Mouse (Mus musculus) embryo, embryonic 10 days (tissue): ENCODE results near the gene Myh9.

ENCODE experiments used
- DNase-seq: peaks from one replicate; pipeline ENCODE4 v3.0.0-alpha.2; 2015; ENCODE audit warnings: low spot score

The Myh9 gene

GRCm38 (mm10) chr15:77807264-77807585, 34.8 kb downstream of the Myh9 start:
- no peak for DNase-seq

DNA sequence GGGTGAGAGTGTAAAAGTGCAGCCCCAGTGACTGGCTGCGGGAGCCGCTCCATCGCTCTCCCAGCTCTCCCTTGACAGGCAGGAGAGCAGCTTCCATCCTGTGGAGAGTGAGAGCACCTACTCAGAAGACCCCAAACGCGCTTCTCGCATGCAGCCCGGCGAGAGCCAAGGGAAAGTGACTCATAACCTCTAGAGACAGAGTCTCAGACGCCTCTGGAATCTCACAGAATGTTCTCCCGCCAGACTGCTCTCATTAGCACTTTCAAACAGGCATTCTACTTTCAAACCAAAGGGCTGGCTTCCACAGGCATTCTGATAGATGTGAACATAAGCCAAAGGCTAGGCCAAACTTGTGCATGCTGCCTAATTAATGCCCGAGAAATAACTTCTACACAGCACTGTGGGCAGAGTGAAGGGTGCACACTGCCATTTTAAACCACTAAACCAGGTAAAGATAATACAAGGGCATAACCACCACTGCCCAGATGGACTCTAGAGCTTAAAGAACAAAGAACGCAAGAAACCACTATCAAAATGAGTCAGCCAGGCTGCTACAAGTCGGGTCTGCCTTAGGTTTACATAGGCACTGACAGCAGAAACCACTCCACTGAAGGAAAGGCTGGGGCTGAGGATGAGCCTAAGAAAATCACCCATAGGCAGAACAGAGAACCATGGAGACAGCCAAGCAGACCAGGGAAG, 35.3 kb downstream of the Myh9 start:
- DNase-seq: no peak

- no peak for DNase-seq
These were observed 36.3 kb downstream of the Myh9 start for GRCm38 (mm10) chr15:77805657-77806056.

- no peak for DNase-seq
These were observed 37.0 kb downstream of the Myh9 start for GRCm38 (mm10) chr15:77804949-77805348.

DNA sequence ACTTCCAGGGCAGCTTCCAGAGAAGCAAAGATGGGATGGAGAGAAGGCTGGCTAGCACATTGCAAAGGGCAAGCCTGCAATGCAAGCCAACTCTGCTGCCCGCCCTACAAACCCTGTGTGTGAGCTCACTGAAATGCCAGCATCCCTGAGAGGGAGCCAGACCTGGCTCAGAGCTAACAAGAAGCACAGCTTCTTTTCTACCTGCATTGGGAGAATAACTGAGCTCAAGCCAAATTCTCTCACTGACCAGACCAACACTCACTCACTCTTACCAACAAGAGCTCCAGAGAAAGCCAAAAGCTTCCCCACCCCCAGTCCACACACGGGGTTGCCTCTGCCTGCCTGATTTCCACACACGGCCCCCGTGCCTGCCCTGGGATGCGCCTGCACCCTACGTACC, 37.5 kb downstream of the Myh9 start:
- DNase-seq: no peak

GRCm38 (mm10) chr15:77803747-77804146, 38.2 kb downstream of the Myh9 start:
- DNase-seq: peak; percentile 31

DNA sequence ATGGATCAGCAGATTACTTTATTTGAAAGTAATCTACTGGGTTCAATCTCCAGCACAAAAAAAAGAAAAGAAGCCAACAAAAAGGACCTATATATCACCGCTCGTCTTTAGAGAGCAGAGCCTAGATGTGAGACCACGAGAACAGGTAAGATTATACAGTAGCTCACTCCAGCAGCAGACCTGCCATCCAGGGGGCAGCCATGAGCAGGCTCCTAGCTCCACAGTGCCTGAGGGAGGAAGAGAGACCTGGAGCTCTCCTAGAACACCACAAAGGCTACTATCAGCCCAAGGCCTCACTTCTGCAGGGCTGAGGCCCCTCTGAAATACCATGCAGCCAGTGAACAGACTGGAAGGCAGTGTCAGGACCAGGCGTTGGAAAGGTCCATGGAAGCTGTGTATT, 39.0 kb downstream of the Myh9 start:
- DNase-seq: no peak

DNA sequence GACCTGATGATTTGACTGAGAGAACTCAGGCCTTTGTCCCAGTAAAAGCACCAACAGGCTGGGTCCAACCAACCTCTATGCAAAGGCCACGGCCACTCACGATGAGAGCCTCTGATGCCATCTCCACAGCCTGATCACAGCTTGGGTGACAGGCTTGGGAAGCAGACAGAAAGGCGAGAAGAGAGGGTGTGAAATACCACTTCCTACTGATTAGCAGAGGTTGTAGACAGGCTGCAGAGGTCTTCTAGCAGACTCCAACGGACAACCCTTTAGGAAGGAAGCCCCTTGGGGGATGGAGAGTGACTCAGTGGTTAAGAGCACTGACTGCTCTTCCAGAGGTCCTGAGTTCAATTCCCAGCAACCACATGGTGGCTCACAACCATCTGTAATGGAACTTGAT, 40.8 kb downstream of the Myh9 start:
- no peak for DNase-seq

DNA sequence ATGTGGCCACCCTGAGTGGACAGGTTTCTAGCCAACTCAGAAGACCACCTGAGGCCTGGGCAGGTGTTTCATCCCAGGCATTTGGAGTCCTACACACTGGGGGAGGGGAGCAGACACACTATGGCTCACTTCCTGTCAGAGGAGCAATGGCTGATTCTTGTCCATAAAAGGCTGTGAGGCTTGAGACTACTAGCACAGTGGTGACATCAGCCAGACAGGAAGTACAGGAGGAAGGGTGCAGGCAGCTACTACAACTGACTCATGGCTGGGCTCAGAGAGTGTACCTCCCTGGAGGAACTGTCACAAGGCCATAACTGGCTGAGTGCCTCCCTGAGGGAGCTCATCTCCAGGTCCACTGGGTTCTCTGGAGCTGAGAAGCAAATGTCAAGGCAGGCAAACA, 41.5 kb downstream of the Myh9 start:
- peak; percentile 55 for DNase-seq

DNA sequence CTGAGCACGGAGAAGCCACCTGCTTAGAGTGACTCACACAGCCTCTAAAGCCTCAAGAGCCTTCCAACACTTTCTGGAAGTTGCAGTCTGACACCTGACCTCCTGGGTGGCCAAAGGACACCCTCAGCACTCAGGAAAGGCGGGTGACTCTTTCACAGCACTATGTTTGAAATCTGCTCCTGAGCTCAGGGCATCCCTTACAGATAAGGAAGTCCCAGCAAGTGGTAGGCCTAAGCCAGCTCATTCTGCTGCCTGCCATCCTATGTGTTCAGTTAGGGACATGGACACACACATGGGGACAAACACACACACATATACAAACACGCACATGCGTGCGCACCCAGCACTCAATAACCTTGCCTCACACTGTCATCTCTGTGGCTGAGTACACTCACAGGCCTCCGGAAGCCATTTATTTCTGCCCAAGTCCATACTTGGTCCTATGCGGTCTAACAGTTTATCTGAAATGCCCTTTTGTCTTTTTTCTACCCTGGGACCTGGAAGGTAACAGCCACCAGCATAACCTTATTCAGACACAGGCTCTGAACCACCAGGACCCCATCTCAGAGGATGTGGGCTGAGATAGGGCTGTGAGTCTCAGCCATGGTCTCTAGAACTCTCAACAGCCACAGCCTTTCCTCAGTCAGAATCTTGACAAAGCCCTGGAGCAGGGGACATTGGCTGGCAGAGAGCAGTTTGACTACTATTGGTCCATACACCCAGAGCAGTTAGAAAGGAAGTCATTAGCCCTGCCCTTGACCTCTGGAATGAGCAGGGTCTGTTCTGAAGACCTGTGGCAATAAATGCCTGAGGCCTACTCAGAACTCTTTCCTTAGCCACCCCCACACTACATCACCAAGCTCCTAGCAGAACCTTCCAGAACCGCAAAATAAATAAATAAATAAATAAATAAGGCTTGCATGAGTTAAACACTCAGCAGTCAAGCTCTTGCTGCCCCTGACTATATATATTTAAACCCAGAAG, 42.2 kb downstream of the Myh9 start:
- peak; percentile 29 for DNase-seq

- peak; percentile 74 for DNase-seq
These were observed 43.1 kb downstream of the Myh9 start for GRCm38 (mm10) chr15:77798664-77799490.

DNA sequence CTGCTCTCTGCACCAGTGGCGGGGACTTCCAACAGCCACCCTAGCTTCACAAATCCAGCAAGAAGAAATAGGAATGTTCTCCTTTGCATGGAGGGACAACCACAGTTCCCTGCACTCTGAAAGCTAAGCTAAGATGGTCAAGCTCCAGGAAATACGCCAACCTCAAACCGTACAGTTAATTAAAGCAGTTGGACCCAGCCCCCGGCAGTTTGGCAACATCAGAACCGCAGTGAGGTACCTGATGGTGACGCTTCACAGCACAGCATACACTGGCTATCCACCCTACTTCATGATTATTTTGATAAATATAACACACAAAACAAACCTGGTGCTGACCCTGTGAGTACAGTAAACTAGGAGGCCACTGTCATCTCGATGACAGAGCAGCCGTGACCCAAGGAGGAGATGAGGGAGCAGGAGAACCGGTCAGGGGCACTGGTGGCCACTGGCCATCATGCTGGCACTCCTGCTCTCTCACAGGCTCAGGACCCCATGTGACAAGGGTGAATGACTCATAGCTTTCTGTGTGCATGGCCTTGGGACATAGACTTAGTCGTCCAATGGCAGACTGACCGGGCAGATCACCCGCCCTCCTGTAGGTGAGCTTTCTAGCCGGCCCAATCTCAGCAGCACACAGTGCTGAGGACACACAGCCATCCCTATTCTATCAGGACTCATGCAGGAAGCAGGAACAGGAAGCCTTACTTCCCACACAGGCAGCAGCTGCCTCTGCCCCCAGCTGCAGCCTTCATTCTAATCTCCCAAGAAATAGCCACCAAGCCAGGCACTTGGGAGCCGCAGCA, 44.2 kb downstream of the Myh9 start:
- peak; percentile 29 for DNase-seq

DNA sequence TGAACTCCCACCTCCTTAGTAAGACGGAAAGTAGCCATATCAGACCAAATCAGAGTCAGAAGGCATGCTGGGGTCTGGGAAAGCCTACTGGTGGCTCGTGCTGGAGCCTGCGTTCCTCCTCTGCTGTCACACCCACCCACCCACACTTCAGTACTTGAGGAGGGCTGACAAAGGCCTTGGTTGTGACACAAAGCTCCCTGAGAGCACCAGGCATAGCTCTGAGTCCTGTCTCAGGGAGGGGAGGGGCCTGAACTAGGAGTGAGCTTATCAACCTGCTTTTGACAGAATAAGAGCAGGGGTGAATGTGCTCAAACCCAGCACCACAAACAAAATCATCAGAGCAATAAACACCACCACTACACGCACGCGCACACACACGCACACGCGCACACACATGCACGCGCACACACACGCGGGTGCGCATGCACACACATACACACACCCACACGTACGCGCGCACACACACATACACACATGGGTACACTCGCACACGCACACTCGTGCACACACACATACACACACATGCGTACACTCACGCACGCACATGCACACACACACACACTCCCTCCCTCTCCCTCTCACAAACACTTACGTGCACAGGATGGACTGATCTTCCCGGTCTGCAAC, 45.5 kb downstream of the Myh9 start:
- DNase-seq: no peak

GRCm38 (mm10) chr15:77794908-77795356, 47.0 kb downstream of the Myh9 start:
- DNase-seq: no peak

DNA sequence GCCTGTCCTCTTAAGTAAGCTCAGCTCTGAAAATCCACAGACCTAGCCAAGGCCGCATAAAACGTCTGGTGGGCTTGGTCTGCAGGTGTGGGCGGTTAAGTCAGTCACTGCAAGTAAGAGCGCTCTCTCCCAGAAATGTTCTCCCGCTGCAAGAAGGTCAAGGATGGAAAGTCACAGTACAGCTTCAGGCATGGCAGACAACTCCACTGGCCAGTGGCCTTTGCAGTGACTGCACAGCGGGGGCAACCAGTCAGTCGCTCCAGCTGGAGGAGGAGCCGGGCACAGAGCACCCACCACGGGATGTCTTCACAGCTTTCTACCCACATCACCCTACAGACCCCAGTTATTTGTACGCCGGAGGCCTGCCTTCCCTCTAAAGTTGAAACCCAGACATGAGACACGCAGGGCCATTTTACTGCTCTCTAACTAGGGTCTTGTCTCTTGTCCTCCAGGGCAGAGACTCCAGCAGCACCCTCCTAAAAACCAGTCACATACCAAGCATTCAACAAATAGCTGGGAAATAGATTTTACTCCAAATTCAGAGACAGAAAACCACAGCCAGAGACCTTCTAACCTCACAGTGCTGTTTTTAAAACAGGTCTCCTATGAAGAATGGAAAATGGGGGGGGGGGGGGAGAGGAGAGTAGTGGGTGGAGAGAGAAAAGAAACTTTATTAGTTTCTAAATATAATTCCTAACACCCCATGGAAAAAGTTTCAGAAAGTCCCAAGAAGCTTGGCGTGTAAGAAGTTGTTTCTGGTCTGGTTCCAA, 47.7 kb downstream of the Myh9 start:
- DNase-seq: no peak

GRCm38 (mm10) chr15:77793554-77793953, 48.4 kb downstream of the Myh9 start:
- no peak for DNase-seq

DNA sequence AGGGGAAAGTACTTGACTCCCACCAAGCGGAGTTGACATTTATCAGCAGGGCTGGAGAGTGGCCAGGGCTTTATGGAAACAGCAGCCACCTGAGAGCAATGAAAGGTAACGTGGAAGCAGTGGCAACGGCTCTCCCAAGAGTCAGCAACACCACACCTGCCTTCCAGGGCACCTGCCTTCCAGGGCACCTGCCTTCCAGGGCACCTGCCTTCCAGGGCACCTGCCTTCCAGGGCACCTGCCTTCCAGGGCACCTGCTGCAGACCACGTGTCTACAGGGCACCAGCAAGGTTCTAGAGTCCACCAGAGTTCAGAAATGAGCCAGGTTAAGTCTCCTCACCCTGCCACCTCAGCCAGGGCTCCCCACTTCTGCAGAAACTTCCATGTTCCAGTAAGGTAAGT, 48.9 kb downstream of the Myh9 start:
- DNase-seq: no peak

DNA sequence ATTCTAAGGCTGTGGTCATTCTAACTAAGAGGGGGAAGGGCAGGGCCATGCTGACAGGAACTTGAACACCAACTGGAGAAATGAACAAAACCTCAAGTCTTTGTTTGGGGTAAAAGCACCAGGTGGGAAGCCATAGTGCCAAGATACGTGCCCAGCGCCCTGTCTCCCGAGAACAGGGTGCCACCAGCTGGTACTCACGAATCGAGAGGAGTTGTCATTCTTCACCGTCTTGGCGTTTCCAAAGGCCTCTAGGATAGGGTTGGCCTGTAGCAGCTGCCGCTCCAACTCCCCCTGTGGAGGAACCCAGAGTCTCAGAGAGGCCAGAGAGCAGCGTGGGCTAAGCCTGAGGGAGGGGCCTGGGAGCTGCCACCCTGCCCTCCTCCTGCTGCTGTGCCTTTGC, 49.9 kb downstream of the Myh9 start:
- no peak for DNase-seq

DNA sequence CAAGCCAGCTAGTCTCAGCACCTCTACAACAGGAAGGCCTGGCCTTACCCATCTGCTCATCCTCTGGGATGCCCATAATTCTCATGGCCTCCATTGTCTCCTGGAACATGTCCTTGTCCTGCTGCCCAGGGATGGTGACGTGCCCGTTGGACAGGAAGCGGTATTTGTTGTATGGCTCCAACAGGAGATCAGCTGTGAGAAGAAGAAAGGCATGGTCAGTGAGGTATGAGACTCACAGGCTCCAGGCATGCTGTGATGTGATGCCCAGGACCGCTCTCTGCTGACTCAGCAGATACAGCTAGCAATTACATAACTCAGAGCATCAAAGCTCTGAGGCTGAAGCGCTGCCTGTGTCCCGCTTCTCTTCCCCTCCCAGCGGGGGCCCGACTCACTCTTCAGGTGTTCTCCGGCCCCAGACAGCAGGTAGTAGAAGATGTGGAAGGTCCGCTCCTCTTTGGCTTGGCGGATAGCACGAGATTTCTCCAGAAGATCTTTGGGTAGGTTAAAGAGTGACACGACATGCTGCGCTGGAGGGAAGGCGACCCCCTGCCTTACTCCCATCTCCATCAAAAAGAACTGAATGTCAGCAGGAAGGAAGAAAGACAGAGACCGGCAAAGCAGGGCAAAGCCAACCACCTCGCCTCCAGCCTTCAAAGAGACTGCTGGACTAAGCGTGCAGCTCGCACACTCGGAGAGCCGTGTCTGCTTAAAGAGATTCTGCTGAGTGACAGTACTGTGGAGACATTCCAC, 51.1 kb downstream of the Myh9 start:
- no peak for DNase-seq

DNA sequence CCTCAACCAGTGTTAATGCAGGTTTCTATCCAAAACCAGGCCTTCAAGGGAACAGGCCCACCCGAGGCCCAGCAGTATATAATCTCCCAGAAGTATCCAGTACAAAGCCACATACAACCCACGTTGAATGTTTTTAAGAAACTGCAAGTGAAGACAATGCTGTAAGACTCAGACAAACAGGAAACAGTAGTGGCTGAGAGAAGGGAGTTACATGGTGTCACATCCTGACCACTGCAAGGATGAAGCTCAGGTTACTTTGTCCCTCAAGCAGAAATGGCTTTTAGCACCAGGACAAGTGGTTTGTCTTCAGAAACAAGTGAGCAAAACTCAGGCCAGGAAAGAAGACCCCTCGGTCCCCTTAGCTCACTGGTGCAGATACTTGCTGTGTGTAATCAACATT, 52.8 kb downstream of the Myh9 start:
- DNase-seq: no peak
